Mouse (Mus musculus) ES-Bruce4 (cell line): Measurements from ENCODE around the gene Pard3. TPM values are rescaled to one million over a fixed set of nuclear protein-coding genes. Genes with fewer than 3 reads are reported as not detected.

Experiments
- H3K27ac ChIP-seq: 2 replicates; pipeline ENCODE4 v1.5.1; 2012; ENCODE audit warnings: low read length, inconsistent platforms; ENCODE audit not compliant: insufficient read depth
- H3K27me3 ChIP-seq: 2 replicates; pipeline ENCODE4 v1.6.1; 2012; ENCODE audit warnings: mild to moderate bottlenecking, low read length, inconsistent platforms; ENCODE audit not compliant: control insufficient read depth, poor library complexity, insufficient read depth, severe bottlenecking
- H3K36me3 ChIP-seq: 2 replicates; pipeline ENCODE4 v1.6.1; 2012; ENCODE audit warnings: inconsistent platforms, mild to moderate bottlenecking, low read length, moderate library complexity; ENCODE audit not compliant: control insufficient read depth, poor library complexity, insufficient read depth, severe bottlenecking
- H3K4me1 ChIP-seq: one replicate; pipeline ENCODE4 v1.8.1; 2011; ENCODE audit warnings: low read length; ENCODE audit not compliant: control insufficient read depth, insufficient read depth
- H3K4me3 ChIP-seq: 2 replicates; pipeline ENCODE4 v1.5.1; 2011; ENCODE audit warnings: low read depth, mild to moderate bottlenecking, low read length
- H3K9ac ChIP-seq: 2 replicates; pipeline ENCODE4 v1.6.1; 2012; ENCODE audit warnings: low read depth, mild to moderate bottlenecking, inconsistent platforms; ENCODE audit not compliant: poor library complexity, severe bottlenecking
- H3K9me3 ChIP-seq: replicated peaks from 2 replicates; pipeline ENCODE4 v1.6.1; 2012; ENCODE audit warnings: mild to moderate bottlenecking, low read length, inconsistent platforms; ENCODE audit not compliant: control insufficient read depth, poor library complexity, insufficient read depth, severe bottlenecking
- CTCF ChIP-seq: IDR thresholded peaks from one replicate; pipeline ENCODE4 v1.8.1; 2011; ENCODE audit warnings: low read depth, low read length
- EP300 ChIP-seq: IDR thresholded peaks from 2 replicates; pipeline ENCODE4 v1.6.1; 2011; ENCODE audit warnings: low read depth, low read length; ENCODE audit not compliant: insufficient read depth
- POLR2A ChIP-seq: IDR thresholded peaks from one replicate; pipeline ENCODE4 v1.8.1; 2011; ENCODE audit warnings: low read length; ENCODE audit not compliant: insufficient read depth
- polyA plus RNA-seq: library from polyadenylated mRNA; stranded (reverse); fragments of >200 nt; gene quantifications from 2 replicates; pipeline ENCODE4 v1.2.4, GENCODE M21; 2011; ENCODE audit warnings: low read depth; ENCODE audit not compliant: missing spikeins, insufficient read depth, insufficient read length

The Pard3 gene
- polyA plus RNA-seq, 1 experiment = 38.0 TPM

DNA sequence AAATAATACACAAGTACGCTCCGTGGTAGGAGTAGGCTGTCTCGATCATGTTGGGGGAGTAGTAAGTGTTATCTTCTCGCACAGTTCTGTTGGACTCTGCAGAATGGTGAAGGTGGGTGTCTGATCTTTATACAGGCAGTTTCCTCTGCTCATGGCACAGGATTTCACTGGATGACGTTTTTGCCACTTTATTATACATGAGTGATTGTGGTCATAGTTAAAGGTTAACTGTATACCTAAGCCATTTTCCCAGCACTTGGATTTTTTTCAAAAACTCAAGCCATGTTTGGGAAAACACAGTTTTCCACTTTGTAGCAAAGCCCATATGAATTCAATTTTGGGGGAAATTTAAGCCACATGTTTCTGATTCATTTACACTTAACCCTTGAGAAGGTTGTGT is 489.9 kb downstream of the Pard3 start:
- H3K4me3 ChIP-seq = no peak overlapping the region
- H3K27ac ChIP-seq = no peak overlapping the region
- H3K27me3 ChIP-seq = no peaks in the 10 kb centered on the region
- no peaks in the 10 kb centered on the region for H3K4me1 ChIP-seq
- no peaks in the 10 kb centered on the region for H3K36me3 ChIP-seq
- no peaks in the 10 kb centered on the region for H3K9me3 ChIP-seq
- TF ChIP-seq POLR2A (no peak), EP300 (no peak), CTCF (no peak)
- no peak overlapping the region for H3K9ac ChIP-seq

- Histone ChIP-seq H3K4me3 (no peak overlapping the region), H3K27me3 (no peaks in the 10 kb centered on the region), H3K9me3 (no peaks in the 10 kb centered on the region), H3K4me1 (no peaks in the 10 kb centered on the region), H3K9ac (no peak overlapping the region), H3K36me3 (no peaks in the 10 kb centered on the region), H3K27ac (no peak overlapping the region)
- TF ChIP-seq EP300 (no peak), POLR2A (no peak), CTCF (no peak)
Observed at GRCm38 (mm10) chr8:127555795-127556194, 492.1 kb downstream of the Pard3 start.

DNA sequence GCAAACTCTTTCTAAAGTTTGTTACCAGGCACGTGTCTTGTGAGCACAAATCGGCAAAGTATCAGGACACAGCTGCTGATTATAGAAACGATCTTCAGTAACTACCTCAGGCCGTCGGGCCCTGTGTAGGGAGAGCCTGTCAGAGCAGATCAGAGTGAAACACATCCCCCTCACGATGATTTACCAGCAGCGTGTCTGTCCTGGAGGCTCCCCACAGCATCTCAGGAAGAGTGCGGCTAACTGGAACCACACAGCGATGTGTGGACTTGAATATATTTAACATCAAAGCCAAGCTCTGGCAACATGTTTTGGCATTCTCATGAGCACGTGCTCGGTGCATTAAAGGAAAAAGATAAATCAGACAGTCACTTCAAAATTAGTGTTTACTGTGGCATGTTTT is 493.3 kb downstream of the Pard3 start:
- Histone ChIP-seq H3K4me1 (no peaks in the 10 kb centered on the region), H3K36me3 (no peaks in the 10 kb centered on the region), H3K27ac (no peak overlapping the region), H3K4me3 (no peak overlapping the region), H3K9me3 (no peaks in the 10 kb centered on the region), H3K9ac (no peak overlapping the region), H3K27me3 (no peaks in the 10 kb centered on the region)
- TF ChIP-seq EP300 (no peak), POLR2A (no peak), CTCF (no peak)

DNA sequence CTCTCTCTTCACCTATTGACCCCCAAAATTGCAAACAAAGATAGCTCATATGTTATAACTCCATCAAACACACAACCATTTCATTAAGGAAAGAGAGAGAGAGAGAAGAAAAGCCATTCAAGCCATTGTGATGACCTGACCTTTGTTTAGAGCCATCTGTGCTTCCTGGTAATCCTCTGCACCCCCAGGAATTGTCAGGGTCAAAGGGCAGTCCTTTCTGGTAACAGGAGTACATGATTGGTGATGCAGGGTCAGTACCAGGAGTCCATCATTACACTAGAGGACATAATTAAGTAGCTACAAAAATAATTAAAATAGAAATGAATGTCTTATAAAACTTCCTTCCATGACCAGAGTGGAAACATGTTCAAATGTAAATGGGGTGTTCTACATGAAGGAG is 493.9 kb downstream of the Pard3 start:
- no peaks in the 10 kb centered on the region for H3K27me3 ChIP-seq
- no peak overlapping the region for H3K9ac ChIP-seq
- no peaks in the 10 kb centered on the region for H3K4me1 ChIP-seq
- H3K9me3 ChIP-seq = no peaks in the 10 kb centered on the region
- no peak overlapping the region for H3K27ac ChIP-seq
- H3K4me3 ChIP-seq = no peak overlapping the region
- TF ChIP-seq EP300 (no peak), POLR2A (no peak), CTCF (no peak)
- H3K36me3 ChIP-seq = no peaks in the 10 kb centered on the region

DNA sequence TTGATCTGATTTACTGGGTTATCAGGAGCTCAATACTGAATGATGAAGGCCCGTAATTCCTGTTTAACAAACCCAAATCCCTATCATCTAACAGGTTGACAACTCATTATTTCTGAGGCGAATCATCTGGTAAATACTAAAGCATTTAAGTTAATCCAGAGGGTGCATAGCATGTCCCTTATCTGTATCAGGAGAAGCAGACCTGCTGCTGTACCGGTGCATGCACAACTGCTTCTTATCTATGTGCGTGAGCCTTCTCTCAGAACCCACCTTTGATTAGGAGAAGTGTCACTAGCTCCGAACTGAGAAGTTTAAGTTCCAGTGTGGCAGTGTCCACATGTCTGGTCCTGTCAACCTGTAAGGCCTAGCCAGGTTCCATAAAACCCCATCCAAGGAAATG is 499.9 kb downstream of the Pard3 start:
- Histone ChIP-seq H3K36me3 (no peaks in the 10 kb centered on the region), H3K9ac (no peak overlapping the region), H3K27me3 (no peaks in the 10 kb centered on the region), H3K4me1 (no peaks in the 10 kb centered on the region), H3K4me3 (no peak overlapping the region), H3K9me3 (no peaks in the 10 kb centered on the region), H3K27ac (no peak overlapping the region)
- TF ChIP-seq EP300 = no peak
- no peak for TF ChIP-seq POLR2A
- TF ChIP-seq CTCF = no peak

GRCm38 (mm10) chr8:127564426-127564825 is 500.7 kb downstream of the Pard3 start:
- TF ChIP-seq EP300 = no peak
- no peak for TF ChIP-seq CTCF
- no peak for TF ChIP-seq POLR2A
- H3K4me3 ChIP-seq = no peak overlapping the region
- no peak overlapping the region for H3K9ac ChIP-seq
- no peak overlapping the region for H3K27ac ChIP-seq
- no peaks in the 10 kb centered on the region for H3K9me3 ChIP-seq
- H3K36me3 ChIP-seq = no peaks in the 10 kb centered on the region
- H3K27me3 ChIP-seq = no peaks in the 10 kb centered on the region
- no peaks in the 10 kb centered on the region for H3K4me1 ChIP-seq
